Mouse (Mus musculus) erythroblast, embryonic 14.5 days (primary cell): ENCODE results near the gene Nanp. TPM values are rescaled to one million over a fixed set of nuclear protein-coding genes. Genes with fewer than 3 reads are reported as not detected.

Experiments
- H3K27me3 ChIP-seq: 2 replicates; pipeline ENCODE4 v1.6.1; 2012; ENCODE audit warnings: inconsistent platforms; ENCODE audit not compliant: control insufficient read depth
- H3K36me3 ChIP-seq: 2 replicates; pipeline ENCODE4 v1.6.1; 2012; ENCODE audit warnings: mild to moderate bottlenecking, inconsistent platforms; ENCODE audit not compliant: control insufficient read depth
- H3K4me1 ChIP-seq: 2 replicates; pipeline ENCODE4 v1.6.1; 2012; ENCODE audit warnings: inconsistent platforms; ENCODE audit not compliant: control insufficient read depth
- H3K4me3 ChIP-seq: replicated peaks from 2 replicates; pipeline ENCODE3; 2012; ENCODE audit warnings: moderate library complexity, mild to moderate bottlenecking, inconsistent platforms
- H3K9me3 ChIP-seq: 2 replicates; pipeline ENCODE4 v1.6.1; 2012; ENCODE audit warnings: low read length, inconsistent platforms, mixed read lengths; ENCODE audit not compliant: control insufficient read depth
- GATA1 ChIP-seq: IDR thresholded peaks from 2 replicates; pipeline ENCODE4 v1.6.1; 2012; ENCODE audit warnings: low read length, inconsistent platforms, mixed read lengths
- TAL1 ChIP-seq: IDR thresholded peaks from 3 replicates; pipeline ENCODE4 v1.6.1; 2012; ENCODE audit warnings: low read length, inconsistent platforms, mixed read lengths
- polyA plus RNA-seq: library from polyadenylated mRNA; stranded (reverse); fragments of >175 nt; gene quantifications from 2 replicates; pipeline ENCODE4 v1.2.3, GENCODE M21; 2012

The Nanp gene
- polyA plus RNA-seq, result 2.4 and 4.6 TPM in 2 replicates

DNA sequence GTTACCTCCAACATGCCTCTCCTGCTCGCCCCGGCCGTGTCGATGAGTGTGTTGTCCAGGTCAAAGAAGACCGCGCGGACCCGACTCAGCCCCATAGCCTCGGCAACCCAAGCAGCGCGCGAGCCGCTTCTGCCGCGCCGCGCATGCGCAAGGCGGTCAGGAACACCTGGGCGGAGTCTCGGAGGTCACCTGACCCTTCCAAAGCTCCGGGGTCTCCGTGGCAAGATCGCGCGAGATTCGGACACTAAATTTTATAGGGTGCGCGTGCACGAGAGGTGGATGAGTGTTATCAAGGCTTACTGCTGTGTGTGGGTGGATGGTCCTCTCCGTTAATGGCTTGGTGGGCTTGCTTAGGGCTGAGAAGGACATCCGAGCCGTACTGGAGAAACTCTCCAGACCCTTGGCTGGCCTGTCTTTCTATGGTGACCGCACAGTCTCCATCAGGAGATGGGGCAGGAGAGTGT lies at the start of gene Nanp, which contains the start of gene Ninl:
Gene Nanp (minus strand): TSS at position 167 of the 464 bp plus-strand sequence.
Gene Ninl (minus strand): TSS at position 151 of the 464 bp plus-strand sequence.
- TF ChIP-seq GATA1 (peak; percentile 39; the same call in 1 of the 2 replicates), TAL1 (no peak)
- Histone ChIP-seq H3K27me3 (no peaks in the 10 kb centered on the region), H3K4me1 (peaks cover 52% of the 10 kb centered on the region), H3K36me3 (peaks cover 26% of the 10 kb centered on the region), H3K9me3 (no peaks in the 10 kb centered on the region), H3K4me3 (peak within 1 kb of the TSS; percentile 92)

DNA sequence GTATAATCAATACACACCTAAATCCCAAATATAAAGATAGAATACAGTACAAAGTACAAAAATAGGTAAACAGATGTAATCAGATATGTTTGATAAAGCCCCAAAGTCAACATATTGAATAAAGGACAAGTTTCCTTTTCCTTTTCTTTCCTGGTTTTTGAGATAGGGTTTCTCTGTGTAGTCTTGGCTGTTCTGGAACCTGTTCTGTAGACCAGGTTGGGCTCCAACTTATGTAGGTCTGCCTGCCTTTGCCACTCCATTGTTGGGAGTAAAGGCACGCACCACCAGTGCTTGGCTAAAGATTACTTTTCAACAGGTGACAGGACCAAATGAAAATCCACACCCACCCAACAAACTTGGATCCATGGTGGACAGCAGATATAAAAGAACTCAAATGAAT lies 17.4 kb upstream of the Nanp start:
- Histone ChIP-seq H3K27me3 (no peaks in the 10 kb centered on the region), H3K4me1 (no peaks in the 10 kb centered on the region), H3K4me3 (no peak overlapping the region), H3K9me3 (peaks cover 2% of the 10 kb centered on the region; the same call in 1 of the 2 replicates), H3K36me3 (no peaks in the 10 kb centered on the region)
- TF ChIP-seq GATA1 (no peak), TAL1 (no peak)

DNA sequence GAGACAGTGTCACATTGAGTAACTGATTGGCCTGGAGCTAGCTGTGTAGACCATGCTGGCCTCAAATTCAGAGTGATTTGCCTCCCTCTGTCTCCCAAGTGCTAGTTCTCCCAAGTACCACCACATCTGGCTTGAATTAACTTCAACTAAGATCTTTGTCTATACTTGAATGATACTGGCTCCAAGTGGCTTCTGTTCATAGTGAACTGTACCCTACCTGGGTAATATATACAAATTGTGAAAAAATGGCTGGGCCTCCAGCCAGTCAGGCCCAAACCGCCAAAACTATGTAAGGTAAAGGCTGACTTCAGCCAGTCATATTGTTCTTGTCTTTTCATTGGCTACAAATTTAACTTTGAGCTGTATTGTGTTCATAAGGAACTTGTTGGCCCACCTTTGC lies 1.2 kb upstream of the Nanp start:
- Histone ChIP-seq H3K4me3 (peak overlapping the region; percentile 92), H3K36me3 (peaks cover 15% of the 10 kb centered on the region), H3K9me3 (no peaks in the 10 kb centered on the region), H3K27me3 (no peaks in the 10 kb centered on the region), H3K4me1 (peaks cover 41% of the 10 kb centered on the region)
- TF ChIP-seq TAL1, result no peak
- TF ChIP-seq GATA1, result no peak

DNA sequence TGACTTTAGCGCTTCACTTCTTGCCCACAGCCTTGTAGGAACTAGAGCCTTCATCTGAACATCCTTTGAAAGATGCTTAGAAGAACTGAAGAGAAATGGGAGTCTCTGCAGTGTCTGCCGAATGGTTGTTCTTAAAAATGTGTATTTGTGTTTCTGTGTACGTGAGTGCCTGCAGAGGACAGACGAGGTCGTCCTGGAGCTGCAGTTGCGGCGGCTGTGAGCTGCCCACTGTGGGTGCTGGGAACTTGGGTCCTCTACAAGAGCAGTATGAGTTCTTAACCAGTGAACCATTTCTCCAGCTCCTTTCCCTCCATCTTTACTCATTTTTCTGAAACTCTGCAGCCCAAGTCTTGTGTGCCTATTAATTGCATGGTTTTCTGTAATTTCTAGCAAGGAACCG lies 528 bp upstream of the Nanp start:
- H3K9me3 ChIP-seq, result no peaks in the 10 kb centered on the region

DNA sequence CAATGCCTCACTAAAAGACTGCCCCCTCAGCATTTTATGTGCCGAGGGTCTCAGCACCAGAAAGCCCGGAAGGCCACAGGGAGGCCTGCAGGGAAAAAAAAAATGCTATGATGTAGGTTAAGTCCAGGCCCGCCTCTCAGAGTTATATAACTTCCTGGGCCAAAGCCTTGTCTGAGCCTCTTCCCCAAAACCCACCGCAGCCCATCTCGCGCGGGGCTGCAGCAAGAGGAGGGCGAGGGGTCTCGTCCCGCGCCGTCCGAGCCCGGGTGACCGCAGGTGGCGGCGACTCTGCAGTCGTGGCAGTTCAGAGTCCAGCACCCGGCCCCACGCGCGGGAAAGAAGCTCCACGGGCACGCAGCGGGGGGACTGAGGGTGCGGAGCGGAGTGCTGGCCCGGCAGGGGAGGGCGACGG lies 381 bp downstream of the Nanp start:
- peak overlapping the region; percentile 92 for H3K4me3 ChIP-seq

More for the DNA sequence above, 528 bp upstream of the Nanp start:
- Histone ChIP-seq H3K27me3 (no peaks in the 10 kb centered on the region), H3K4me1 (peaks cover 48% of the 10 kb centered on the region), H3K4me3 (peak overlapping the region; percentile 92), H3K36me3 (peaks cover 22% of the 10 kb centered on the region)
- TF ChIP-seq GATA1 (no peak), TAL1 (no peak)

DNA sequence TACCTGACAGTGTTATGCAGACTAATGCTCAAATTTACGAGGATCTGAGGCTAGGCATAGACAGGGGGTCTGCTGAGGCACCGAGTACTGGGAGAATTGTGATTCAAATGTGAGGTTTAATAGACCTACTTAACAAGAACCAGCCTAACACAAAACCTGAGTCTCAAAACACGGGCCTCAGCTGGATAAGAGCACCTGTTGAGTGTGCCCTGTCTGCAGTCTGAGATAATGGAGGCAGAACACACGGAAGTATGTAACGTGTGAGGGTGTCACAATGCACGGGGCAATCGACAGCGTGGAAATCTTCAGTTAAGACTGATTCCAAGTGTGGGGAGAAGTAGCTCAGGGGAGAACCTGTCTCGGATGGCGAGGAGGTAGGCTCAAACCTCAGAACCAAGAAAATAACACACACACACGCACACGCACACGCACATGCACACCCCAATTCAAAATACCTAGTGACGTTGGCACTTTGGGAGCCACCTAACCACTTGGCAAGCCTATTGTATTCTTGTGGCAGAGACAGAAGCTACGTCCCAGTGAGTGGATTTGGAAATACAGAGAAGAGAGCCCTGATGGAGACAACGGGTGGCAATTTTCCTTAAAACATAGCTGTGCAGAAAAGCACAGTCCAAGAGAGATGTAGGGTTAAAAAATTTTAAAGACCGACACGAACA lies 1.2 kb downstream of the Nanp start:
- TF ChIP-seq TAL1 (peak; percentile 89), GATA1 (peak; percentile 84)
- peaks cover 38% of the 10 kb centered on the region for H3K36me3 ChIP-seq
- H3K4me1 ChIP-seq, result peaks cover 62% of the 10 kb centered on the region
- peak overlapping the region; percentile 92 for H3K4me3 ChIP-seq
- no peaks in the 10 kb centered on the region for H3K27me3 ChIP-seq
- no peaks in the 10 kb centered on the region for H3K9me3 ChIP-seq

More for the DNA sequence above, 381 bp downstream of the Nanp start:
- H3K9me3 ChIP-seq, result no peaks in the 10 kb centered on the region
- no peak for TF ChIP-seq TAL1
- TF ChIP-seq GATA1, result no peak
- no peaks in the 10 kb centered on the region for H3K27me3 ChIP-seq
- peaks cover 31% of the 10 kb centered on the region for H3K36me3 ChIP-seq
- peaks cover 57% of the 10 kb centered on the region for H3K4me1 ChIP-seq

DNA sequence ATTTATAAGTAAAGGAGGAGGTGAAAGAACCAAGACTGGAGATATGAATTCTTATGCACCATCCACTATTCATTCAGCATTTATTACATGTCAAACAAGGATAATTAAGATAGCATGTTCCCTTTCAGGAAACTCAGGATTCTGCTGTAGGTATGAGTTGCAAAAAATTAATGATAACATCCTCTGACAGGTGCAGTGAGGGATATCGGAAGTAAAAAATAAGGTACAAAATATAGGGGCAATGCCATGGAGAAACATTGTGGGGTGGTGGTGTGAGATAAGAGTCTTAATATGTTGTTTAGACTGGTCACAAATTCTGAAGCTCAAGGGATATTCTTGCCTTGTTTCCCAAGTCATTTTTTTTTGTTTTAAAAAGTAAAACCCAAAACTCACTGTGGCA lies 1.9 kb downstream of the Nanp start:
- peaks cover 67% of the 10 kb centered on the region for H3K4me1 ChIP-seq
- TF ChIP-seq TAL1 (no peak), GATA1 (peak; percentile 28; the same call in 1 of the 2 replicates)
- H3K27me3 ChIP-seq, result no peaks in the 10 kb centered on the region
- H3K4me3 ChIP-seq, result peak overlapping the region; percentile 92
- peaks cover 45% of the 10 kb centered on the region for H3K36me3 ChIP-seq
- no peaks in the 10 kb centered on the region for H3K9me3 ChIP-seq

DNA sequence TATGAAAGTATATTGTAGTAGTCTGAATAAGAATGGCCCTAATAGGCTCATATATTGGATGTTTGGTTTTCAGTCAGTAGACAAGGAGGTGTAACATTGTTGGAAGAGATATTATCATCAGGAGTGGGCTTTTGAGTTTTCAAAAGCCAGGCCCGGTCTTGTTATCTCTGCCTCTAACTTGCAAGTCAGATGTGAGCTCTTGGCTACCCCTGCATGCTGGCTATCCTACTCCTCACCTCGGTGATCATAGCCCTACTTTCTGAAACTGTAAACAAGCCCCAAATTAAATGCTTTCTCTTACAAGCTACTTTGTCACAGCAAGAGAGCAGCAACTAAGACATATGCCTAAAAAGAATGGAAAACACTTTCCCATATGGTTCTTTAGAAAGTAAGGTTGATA lies 2.5 kb downstream of the Nanp start:
- Histone ChIP-seq H3K9me3 (no peaks in the 10 kb centered on the region), H3K27me3 (no peaks in the 10 kb centered on the region), H3K4me3 (peak overlapping the region; percentile 92), H3K4me1 (peaks cover 67% of the 10 kb centered on the region), H3K36me3 (peaks cover 46% of the 10 kb centered on the region)
- TF ChIP-seq TAL1 (no peak), GATA1 (peak; percentile 43)

DNA sequence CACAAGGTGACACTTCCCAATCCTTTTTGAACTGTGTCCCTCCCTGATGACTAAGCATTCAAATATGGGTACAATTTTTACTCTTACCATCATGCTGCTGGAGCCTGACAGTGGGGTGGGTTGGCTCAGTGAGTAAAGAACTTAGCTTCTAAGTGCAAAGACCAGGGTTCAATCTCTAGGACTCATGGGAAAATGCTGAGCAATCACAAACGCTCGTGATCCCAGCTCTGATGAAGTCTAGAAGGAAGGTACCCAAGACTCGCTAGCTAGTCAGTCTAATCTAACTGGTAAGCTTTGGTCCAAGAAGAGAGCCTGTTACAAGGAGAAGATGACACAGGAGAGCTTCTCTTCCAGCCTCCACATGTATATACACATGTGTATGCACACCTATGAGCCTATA lies 4.8 kb downstream of the Nanp start:
- H3K4me3 ChIP-seq, result no peak overlapping the region
- no peaks in the 10 kb centered on the region for H3K9me3 ChIP-seq
- H3K4me1 ChIP-seq, result peaks cover 51% of the 10 kb centered on the region
- peaks cover 51% of the 10 kb centered on the region for H3K36me3 ChIP-seq
- TF ChIP-seq GATA1 (no peak), TAL1 (no peak)
- no peaks in the 10 kb centered on the region for H3K27me3 ChIP-seq

DNA sequence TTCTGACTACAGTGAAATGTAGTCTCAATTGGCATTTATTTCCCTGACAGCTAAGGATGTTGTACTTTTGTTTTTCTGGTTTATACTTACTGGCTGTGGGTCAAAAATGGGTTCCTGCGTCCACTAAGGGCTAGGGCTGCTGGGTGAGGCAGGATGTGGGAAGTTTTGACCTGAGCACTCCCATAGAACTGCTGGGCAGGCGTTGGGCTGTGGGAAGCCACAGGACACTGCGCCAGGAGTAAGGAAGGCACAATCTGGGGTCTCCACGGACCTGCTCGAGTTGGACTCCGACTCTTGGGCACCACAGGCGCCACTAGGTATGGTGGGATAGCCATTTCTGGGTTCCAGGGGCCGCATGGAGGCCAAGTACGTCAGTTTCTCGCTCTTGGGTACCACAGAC lies 18.0 kb downstream of the Nanp start:
- Histone ChIP-seq H3K4me3 (no peak overlapping the region), H3K9me3 (no peaks in the 10 kb centered on the region), H3K4me1 (no peaks in the 10 kb centered on the region; the same call in none of the 2 replicates), H3K36me3 (peaks cover 41% of the 10 kb centered on the region), H3K27me3 (peaks cover 13% of the 10 kb centered on the region)
- TF ChIP-seq GATA1 (no peak), TAL1 (no peak)
